Mouse (Mus musculus): ENCODE data around the gene Hhipl1. TPM values are rescaled to one million over a fixed set of nuclear protein-coding genes. Genes with fewer than 3 reads are reported as not detected.

Gene Hhipl1
- total and polyA plus RNA-seq, 3 experiments: not detected

DNA sequence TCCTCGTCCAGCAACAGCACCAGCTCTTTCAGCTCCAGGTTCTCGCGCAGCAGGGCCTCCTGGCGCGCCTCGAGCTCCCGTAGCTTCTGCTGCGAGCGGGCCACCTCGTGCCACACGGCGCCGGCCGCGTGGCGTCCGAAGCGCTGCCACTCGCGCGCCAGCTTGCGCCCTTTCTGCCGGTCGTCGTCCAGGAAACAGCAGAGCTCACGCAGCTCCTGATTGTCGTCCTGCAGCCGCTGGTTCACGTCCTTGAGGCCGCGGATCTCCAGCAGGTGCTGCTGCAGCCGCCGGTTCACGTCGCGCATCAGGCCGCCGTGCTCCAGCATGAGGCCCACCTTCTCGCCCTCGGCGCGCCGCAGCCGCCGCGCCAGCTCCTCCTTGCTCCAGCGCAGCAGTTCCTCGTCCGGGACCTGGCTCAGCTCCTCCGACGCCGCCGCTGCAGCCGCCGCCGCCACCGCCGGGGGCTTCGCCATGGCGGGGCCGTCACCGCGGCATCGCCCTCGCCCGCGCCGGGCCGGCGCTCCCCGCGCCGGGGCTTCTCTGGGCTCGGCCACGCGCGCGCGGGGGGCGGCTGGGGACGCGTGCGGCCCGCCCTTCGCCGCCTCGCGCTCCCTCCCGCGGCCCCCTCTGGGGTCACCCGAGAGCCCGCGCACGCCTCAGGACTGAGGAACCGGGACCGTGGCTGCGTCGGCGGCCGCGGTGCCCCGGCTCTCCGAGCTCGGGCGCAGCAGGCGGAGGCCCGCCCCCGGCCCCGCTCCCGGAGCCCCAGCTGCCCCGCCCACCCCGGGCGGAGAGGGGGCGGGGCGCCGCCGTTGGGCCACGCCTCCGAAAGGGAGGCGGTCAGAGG lies 31.2 kb upstream of the Hhipl1 start, which contains the start of gene Ccdc85c:
TSS of gene Ccdc85c (minus strand) at position 765 of the 847 bp plus-strand sequence.
- DNase-seq (ENCODE audit: low read depth, low spot score): peak; percentile 52
- Histone ChIP-seq H3K79me2 (ENCODE audit: control insufficient read depth, insufficient read depth, low read length, poor library complexity) (peaks cover 26% of the 10 kb centered on the region), H3K4me1 (ENCODE audit: control insufficient read depth in 1 of 2, insufficient read depth in 2 of 2, low read length in 2 of 2) (no peaks in the 10 kb centered on the region), H3K9me3 (replicated peaks; ENCODE audit: insufficient read depth, low read length) (no peaks in the 10 kb centered on the region), H3K27ac (ENCODE audit: control insufficient read depth, low read depth, low read length) (0 out of 2 replicates have a peak within 1 kb of the TSS, but pooled peaks have one; percentile 15), H3K4me3 (ENCODE audit: control insufficient read depth in 1 of 2, insufficient read depth in 1 of 2, low read depth in 2 of 2, low read length in 2 of 2) (peak within 1 kb of the TSS; percentile 68 to 80), H3K36me3 (ENCODE audit: control insufficient read depth in 1 of 2, insufficient read depth in 2 of 2, low read length in 2 of 2) (no peaks in the 10 kb centered on the region; a peak in 1 of 4 replicates), H3K9ac (ENCODE audit: control insufficient read depth, low read depth, low read length, poor library complexity, severe bottlenecking) (peak within 1 kb of the TSS; percentile 80), H3K27me3 (ENCODE audit: control insufficient read depth in 1 of 2, insufficient read depth in 2 of 2, low read length in 2 of 2) (no peaks in the 10 kb centered on the region; a peak in 1 of 4 replicates)
- no peak for TF ChIP-seq TAL1 (IDR thresholded peaks at IDR 0.05; ENCODE audit: low read length)
- TF ChIP-seq MAX (IDR thresholded peaks at IDR 0.05; ENCODE audit: low read length): peak; percentile 60; the same call in 1 of the 2 replicates
- TF ChIP-seq JUND (IDR thresholded peaks at IDR 0.05; ENCODE audit: low read depth, low read length): no peak
- 0 out of 2 replicates have a peak, but pooled peaks have one; percentile 20 for TF ChIP-seq MYC (IDR thresholded peaks at IDR 0.05; ENCODE audit: low read depth, low read length)
- peak; percentile 34 to 37; a peak in 1 of 4 replicates for TF ChIP-seq POLR2A (IDR thresholded peaks at IDR 0.05; ENCODE audit: control insufficient read depth in 1 of 2, insufficient read depth in 1 of 2, low read depth in 1 of 2, low read length in 2 of 2, poor library complexity in 1 of 2)

GRCm38 (mm10) chr12:108275508-108275890 lies 30.6 kb upstream of the Hhipl1 start:
- Histone ChIP-seq H3K79me2 (ENCODE audit: control insufficient read depth, insufficient read depth, low read length, poor library complexity) (peaks cover 24% of the 10 kb centered on the region), H3K9me3 (replicated peaks; ENCODE audit: insufficient read depth, low read length) (no peaks in the 10 kb centered on the region), H3K4me3 (ENCODE audit: control insufficient read depth in 1 of 2, insufficient read depth in 1 of 2, low read depth in 2 of 2, low read length in 2 of 2) (peak overlapping the region; percentile 46 to 56), H3K9ac (ENCODE audit: control insufficient read depth, low read depth, low read length, poor library complexity, severe bottlenecking) (peak overlapping the region; percentile 70), H3K27ac (ENCODE audit: control insufficient read depth, low read depth, low read length) (0 out of 2 replicates have a peak overlapping the region, but pooled peaks have one; percentile 15), H3K4me1 (ENCODE audit: control insufficient read depth in 1 of 2, insufficient read depth in 2 of 2, low read length in 2 of 2) (no peaks in the 10 kb centered on the region), H3K36me3 (ENCODE audit: control insufficient read depth in 1 of 2, insufficient read depth in 2 of 2, low read length in 2 of 2) (no peaks in the 10 kb centered on the region; a peak in 1 of 4 replicates), H3K27me3 (ENCODE audit: control insufficient read depth in 1 of 2, insufficient read depth in 2 of 2, low read length in 2 of 2) (no peaks in the 10 kb centered on the region; a peak in 1 of 4 replicates)
- DNase-seq (ENCODE audit: low read depth, low spot score): peak; percentile 93
- TF ChIP-seq NRF1 (IDR thresholded peaks at IDR 0.05; ENCODE audit: insufficient read depth, low read depth, low read length, poor library complexity, severe bottlenecking) (0 out of 2 replicates have a peak, but pooled peaks have one; percentile 26), CHD1 (IDR thresholded peaks at IDR 0.05; ENCODE audit: low read depth, low read length) (peak; percentile 99), POLR2AphosphoS5 (IDR thresholded peaks at IDR 0.05; ENCODE audit: borderline replicate concordance, low read depth, low read length) (no peak), HCFC1 (IDR thresholded peaks at IDR 0.05; ENCODE audit: low read depth, low read length) (peak; percentile 74), POLR2A (IDR thresholded peaks at IDR 0.05; ENCODE audit: control insufficient read depth in 1 of 2, insufficient read depth in 1 of 2, low read depth in 1 of 2, low read length in 2 of 2, poor library complexity in 1 of 2) (peak in 1 of 2 experiments; percentile 17; a peak in 1 of 4 replicates), POLR2AphosphoS2 (IDR thresholded peaks at IDR 0.05; ENCODE audit: low read length) (no peak), MYB (IDR thresholded peaks at IDR 0.05; ENCODE audit: low read depth, low read length) (no peak), ZMIZ1 (IDR thresholded peaks at IDR 0.05; ENCODE audit: low read depth, low read length) (no peak), USF2 (IDR thresholded peaks at IDR 0.05; ENCODE audit: borderline replicate concordance in 1 of 2, insufficient read depth in 1 of 2, low read depth in 1 of 2, low read length in 2 of 2) (no peak), MEF2A (IDR thresholded peaks at IDR 0.05; ENCODE audit: extremely low read depth, insufficient replicate concordance, low read depth, low read length, poor library complexity, severe bottlenecking) (no peak), MAZ (IDR thresholded peaks at IDR 0.05; ENCODE audit: low read depth, low read length) (peak; percentile 98), GATA1 (IDR thresholded peaks at IDR 0.05; ENCODE audit: low read depth, low read length) (no peak), JUND (IDR thresholded peaks at IDR 0.05; ENCODE audit: low read depth, low read length) (no peak), UBTF (IDR thresholded peaks at IDR 0.05; ENCODE audit: borderline replicate concordance, insufficient read depth, low read depth, low read length) (no peak), USF1 (IDR thresholded peaks at IDR 0.05; ENCODE audit: low read depth, low read length) (no peak), ZNF384 (IDR thresholded peaks at IDR 0.05; ENCODE audit: low read depth, low read length) (no peak), SMC3 (IDR thresholded peaks at IDR 0.05; ENCODE audit: low read depth, low read length) (no peak), CTCF (IDR thresholded peaks at IDR 0.05 in 2 of 3, conservative IDR thresholded peaks at IDR 0.05 in 1 of 3; ENCODE audit: control insufficient read depth in 1 of 3, insufficient read depth in 1 of 3, low read depth in 2 of 3, low read length in 3 of 3, poor library complexity in 1 of 3, severe bottlenecking in 1 of 3) (no peak), MYC (IDR thresholded peaks at IDR 0.05; ENCODE audit: low read depth, low read length) (no peak), ETS1 (IDR thresholded peaks at IDR 0.05; ENCODE audit: low read depth, low read length) (peak; percentile 49; the same call in 1 of the 2 replicates), ZC3H11A (IDR thresholded peaks at IDR 0.05; ENCODE audit: low read depth, low read length) (no peak), BHLHE40 (IDR thresholded peaks at IDR 0.05; ENCODE audit: borderline replicate concordance, low read depth, low read length) (peak; percentile 54; the same call in 1 of the 2 replicates), EP300 (IDR thresholded peaks at IDR 0.05; ENCODE audit: low read depth in 1 of 2, low read length in 2 of 2) (no peak), SIN3A (IDR thresholded peaks at IDR 0.05; ENCODE audit: low read length) (peak; percentile 72), ELF1 (IDR thresholded peaks at IDR 0.05; ENCODE audit: low read depth, low read length) (0 out of 2 replicates have a peak, but pooled peaks have one; percentile 23)

All from MEL (cell line).